Mouse (Mus musculus) testis, postnatal 10 days (tissue): ENCODE data around the gene Mocs1.

Experiments
- DNase-seq: peaks from one replicate; pipeline ENCODE4 v3.0.0; 2021; ENCODE audit warnings: low spot score

The Mocs1 gene

GRCm38 (mm10) chr17:49481876-49482275 is 53.7 kb downstream of the Mocs1 start:
- no peak for DNase-seq

- no peak for DNase-seq
Observed at GRCm38 (mm10) chr17:49484435-49484834, 56.3 kb downstream of the Mocs1 start.

GRCm38 (mm10) chr17:49489098-49489497 is 60.9 kb downstream of the Mocs1 start:
- no peak for DNase-seq

- DNase-seq, result no peak
Observed at GRCm38 (mm10) chr17:49493276-49493675, 65.1 kb downstream of the Mocs1 start.

- DNase-seq, result no peak
Observed at GRCm38 (mm10) chr17:49498169-49498568, 70.0 kb downstream of the Mocs1 start.

- no peak for DNase-seq
Observed at GRCm38 (mm10) chr17:49499635-49500034, 71.5 kb downstream of the Mocs1 start.

- peak; percentile 83 for DNase-seq
Observed at GRCm38 (mm10) chr17:49500234-49500633, 72.1 kb downstream of the Mocs1 start.

GRCm38 (mm10) chr17:49503246-49503900 is 75.2 kb downstream of the Mocs1 start:
- no peak for DNase-seq
